Mouse (Mus musculus) urinary bladder, postnatal 14 days (tissue): Measurements from ENCODE around the gene Tubb4b.

ENCODE experiments used
- DNase-seq: peaks from one replicate; pipeline ENCODE4 v3.0.0; 2021; ENCODE audit warnings: low spot score

Gene Tubb4b

DNA sequence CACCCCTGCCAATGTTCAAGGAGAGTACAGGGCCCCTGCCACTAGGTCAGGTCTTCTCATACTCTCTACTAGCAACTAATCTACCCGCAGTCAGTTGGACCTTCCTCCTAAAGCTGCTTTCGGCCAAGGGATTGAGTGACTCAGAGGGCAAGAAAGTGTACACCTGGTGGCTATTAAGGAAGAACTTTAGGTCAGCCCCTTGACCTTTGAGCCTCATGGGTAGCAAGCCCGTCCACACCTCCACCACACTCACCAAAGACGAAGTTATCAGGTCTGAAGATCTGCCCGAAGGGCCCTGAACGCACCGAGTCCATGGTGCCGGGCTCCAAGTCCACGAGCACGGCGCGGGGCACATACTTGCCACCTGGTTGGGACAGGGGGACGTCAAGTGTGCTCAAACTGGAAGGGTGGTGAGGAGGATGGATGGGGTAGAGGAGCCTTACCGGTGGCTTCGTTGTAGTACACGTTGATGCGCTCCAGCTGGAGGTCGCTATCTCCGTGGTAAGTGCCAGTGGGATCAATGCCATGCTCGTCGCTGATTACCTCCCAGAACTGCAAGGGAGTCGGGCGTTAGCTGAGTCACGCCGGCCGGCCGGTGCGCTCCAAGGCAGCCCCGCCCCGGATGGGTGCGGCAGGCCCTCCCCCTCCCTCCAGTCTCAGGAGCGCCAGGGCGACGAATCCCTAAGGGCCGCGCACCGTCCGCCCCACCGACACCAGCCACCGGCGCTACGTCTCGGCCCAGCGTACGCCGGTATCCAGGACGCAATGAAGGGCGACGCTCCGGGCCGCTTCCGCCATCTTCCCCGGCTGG is 616 bp downstream of the Tubb4b start:
- DNase-seq, result peak; percentile 90

DNA sequence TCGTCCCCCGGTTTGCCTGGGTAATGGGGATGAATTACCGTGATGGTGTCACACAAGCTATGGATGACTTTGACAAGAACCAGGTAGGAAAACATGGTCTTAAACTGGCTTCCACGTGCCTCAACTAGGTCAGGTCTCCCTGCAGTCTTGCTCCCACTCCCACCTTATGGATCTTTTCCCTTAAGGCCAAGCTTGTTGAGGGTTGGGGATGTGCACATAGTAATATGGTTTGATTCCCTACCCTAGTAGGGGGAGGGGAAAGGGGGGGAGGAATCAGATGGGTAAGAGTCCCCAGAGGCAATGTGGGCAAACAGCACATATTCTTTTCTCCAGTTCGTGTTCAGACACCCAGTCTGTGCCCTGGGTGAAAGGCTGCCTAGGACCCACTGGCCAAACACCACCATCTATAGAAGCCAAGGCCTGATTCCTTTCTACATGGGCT is 3.1 kb downstream of the Tubb4b start:
- no peak for DNase-seq

DNA sequence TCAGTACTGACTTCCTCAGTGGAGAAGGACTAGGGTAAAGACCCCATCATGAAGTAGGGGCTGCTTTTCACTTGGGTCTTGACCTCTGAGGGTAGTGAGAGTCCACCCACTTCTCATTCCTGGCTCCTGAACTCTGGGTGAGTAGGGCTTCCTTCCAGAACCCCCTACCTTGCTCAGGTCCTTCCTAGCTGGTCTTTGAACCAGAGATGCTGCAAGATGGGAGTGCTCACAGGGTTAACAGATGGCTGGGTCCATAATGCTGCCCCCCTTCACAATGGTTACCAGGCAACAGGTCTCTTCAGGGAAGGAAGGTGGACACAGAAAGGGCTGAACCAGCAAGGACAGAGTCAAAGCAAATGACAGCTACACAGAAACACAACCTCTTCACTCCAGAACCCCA is 6.1 kb downstream of the Tubb4b start, which contains the start of gene Fam166a:
Gene Fam166a, plus strand, starts transcription at position 301 of the 400 bp plus-strand sequence.
- no peak for DNase-seq

DNA sequence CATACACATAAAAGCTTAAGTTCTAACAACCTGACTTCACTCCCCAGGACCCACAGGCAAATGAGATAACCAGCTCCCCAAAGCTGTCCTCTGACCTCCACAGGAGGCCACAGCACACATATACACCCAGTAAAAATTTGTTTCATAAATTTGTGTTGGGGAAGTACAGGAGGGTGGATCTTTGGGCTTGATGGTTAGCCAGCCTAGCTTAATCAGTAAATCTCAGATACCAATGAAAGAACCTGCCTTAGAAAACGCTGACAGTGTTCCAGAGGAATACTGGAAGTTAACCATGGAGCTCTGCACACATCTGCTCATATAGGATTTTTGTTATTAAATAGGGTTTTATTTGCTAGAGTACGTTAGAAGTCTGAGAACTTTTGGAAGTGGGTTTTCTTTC is 6.8 kb downstream of the Tubb4b start:
- no peak for DNase-seq

DNA sequence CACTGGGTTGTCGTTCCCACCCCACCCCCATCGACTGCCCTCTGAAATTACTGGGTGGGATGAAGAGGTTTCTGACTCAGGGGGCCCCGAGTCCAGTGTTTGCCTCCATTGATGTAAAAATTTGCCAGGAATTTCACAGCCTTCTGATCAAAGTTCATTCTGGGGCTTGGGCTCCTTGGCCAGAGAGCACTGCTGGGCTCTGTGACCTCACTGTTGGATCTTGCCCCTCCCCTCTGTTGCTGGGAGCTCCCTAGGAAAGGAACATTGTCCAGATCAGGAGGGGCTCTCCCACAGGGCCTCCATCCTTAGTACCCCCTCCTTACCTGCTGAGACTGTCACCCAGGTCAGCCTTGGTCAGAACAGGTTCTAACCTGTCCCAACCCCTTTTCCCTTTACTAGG is 10.1 kb downstream of the Tubb4b start, which contains the start of gene Stpg3:
Gene Stpg3, minus strand, starts transcription at position 194 of the 400 bp plus-strand sequence.
- DNase-seq, result no peak

DNA sequence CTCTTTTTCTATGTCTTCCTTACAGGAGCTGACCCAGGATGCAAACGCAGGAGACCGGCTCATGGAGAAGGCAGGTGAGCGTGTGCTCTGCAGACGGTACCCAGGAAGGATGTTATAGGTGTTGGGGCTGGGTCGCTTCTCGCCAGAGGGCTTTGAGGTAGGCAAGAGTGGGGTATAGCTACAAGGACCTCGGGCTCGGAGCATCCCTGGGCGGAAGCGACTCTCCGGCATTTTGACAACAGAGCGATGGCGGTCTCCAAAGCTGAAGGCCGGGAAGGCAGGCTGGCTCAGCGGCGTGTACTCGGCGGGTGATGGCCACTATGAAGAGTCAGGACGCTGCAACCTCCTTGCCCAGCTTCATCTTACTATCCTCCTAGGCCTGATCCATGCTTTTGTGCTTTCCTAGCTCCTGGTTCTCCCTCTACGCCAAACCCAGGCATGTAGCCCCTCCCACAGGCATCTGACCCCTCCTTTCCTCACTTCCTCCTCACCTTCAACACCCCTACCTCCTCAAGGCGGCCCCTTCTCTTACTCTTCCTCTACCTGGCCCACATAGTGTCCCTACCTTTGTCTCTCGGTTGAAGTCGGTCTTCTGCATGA is 11.1 kb downstream of the Tubb4b start:
- no peak for DNase-seq

DNA sequence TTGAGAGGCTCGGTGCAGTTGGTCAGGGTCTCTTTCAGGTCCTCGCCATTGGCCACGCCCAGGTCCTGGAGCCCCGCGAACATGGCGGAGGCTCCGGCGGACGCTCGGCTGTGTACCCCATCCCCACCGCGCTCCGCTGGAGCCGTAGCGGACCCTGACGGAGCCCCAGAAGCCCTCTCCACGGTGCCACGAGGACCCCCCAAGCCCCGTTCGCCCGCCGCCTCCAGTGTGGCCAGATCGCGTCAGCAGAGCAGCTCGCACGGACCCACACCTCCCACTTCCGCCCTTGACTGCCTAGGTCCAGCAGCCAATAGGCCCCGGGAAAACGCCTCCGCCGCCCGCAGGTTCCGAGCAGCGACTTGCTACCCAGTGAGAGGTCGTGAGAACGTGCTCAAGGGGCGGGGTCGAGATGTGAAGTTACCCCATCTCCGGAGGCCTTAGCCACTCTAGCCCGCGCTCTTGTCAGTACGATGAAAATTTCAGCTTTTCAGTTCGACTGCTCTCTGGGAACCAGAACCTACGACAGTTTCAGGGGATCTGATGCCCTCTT is 13.3 kb downstream of the Tubb4b start, which contains the start of gene Nelfb:
Gene Nelfb, minus strand, starts transcription at position 369 of the 550 bp plus-strand sequence.
- peak; percentile 92 for DNase-seq

DNA sequence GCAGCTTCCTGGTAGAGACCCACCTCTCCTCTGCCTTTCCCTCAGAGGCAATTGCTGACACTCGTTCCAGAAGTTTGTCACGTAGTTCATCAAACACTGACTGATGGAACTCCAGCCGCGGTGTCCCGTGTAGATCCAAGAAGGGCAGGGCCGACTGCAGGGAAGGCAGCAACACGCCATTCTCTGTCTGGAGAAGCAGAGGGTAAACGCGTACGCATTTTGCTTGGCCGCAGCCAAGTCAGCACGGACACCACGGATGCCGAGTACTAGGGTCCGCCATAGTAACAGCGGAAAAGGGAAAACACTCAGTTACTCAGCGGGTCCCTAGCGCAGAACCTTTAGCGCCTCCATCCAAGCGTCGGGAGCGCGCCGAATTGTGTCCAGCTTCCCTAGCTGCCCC is 13.8 kb downstream of the Tubb4b start:
- DNase-seq, result no peak

DNA sequence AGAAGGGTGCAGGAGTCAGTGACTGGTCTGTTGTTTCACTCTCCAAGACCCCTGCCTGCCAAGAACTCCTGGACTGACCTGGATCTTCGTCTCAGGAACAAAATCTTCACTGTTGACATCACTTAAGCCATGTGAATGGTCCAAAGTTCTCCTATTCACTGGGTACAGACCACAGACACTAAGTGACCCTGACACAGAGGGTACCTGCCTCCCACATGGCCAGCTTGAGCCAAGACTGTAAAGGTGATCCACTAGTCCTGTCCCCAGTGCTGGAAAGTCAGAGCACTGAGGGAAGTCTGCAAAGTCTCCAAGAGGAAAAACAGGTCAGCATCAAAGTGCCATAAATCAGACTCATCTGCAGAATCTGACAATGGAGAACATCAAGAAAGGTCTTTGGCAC is 16.9 kb downstream of the Tubb4b start:
- DNase-seq, result no peak

DNA sequence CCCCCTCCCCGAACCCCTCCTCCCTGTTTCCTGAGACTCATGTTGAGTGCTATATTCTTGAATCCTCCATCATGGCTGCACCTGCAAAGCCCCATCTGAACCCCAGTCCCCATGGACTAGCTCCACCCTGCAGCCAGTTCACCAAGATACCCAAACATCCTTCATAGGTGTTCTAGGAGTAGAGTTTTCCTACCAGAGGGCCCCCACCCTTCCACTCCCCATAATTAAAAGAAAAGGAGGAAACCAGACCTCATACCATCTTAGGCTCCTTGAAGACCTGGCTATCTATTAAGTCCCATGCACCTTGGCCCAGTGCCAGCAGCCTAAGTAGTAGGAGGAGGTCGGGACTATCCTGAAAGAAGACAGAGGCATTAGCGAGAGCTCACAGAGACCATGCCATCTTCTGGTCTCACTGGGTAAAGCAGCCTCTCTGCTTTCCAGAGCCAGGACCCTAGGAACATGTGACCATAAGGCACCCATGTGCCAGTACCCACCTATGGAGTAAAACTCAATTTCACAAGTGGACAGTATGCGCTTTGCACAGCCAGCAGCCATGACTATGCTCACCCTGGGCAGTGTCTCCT is 20.8 kb downstream of the Tubb4b start:
- no peak for DNase-seq

DNA sequence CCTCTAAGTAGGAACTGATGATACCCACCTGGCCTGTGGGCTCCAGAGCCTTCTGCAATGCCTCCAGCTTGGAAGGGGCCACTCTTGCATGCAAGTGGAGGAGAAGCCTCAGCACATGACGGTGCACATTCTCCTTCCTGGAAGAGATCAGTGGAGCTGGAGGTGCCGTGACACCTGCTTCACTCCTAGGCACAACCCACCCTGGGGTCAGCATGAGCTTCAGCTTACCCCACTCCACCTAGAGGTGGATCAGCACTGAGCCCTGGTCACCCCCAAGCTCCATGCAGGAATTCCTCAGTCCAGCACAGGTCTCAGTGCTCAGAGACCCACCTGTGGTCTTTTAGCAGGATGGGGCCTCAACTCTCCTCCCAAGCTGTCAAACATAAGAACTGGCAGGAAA is 23.9 kb downstream of the Tubb4b start:
- no peak for DNase-seq

DNA sequence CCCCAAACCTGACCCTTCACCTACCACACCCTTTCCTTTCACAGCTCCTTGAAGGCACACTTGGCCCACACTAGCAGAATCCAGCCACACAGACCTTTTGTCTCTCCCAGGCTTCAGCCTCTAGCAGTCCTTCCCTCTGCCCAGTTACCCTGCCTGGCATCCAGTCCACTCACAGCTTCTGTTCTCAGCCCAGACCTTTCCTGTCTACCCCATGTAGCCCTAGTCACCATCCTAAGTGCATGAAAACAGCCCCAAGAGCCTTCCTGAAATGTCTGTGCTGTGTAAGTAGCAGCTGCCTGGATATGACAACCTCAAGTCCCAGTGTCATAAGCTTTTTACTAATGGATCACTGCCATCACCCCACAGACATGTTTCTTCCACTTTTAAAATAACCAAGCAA is 26.6 kb downstream of the Tubb4b start:
- no peak for DNase-seq

DNA sequence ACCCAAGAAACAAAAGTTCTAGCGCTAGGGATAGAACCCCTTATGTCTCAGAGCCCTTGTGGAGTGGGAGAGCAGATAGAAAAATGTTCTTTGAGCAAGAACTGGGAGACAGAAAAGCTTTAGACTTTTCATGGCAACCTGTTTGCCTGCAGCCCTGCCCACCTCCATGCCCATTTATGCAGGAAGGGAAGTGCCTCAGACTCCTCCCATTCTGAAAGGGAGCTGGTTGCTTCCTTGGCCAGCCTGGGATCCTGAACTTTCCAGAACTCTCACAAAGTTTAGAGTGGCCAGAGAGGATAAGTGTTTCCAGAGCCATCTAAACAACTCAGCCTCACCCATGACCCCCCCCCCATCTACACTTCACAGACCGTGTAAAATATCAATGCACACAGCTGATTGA is 27.3 kb downstream of the Tubb4b start:
- peak; percentile 51 for DNase-seq

DNA sequence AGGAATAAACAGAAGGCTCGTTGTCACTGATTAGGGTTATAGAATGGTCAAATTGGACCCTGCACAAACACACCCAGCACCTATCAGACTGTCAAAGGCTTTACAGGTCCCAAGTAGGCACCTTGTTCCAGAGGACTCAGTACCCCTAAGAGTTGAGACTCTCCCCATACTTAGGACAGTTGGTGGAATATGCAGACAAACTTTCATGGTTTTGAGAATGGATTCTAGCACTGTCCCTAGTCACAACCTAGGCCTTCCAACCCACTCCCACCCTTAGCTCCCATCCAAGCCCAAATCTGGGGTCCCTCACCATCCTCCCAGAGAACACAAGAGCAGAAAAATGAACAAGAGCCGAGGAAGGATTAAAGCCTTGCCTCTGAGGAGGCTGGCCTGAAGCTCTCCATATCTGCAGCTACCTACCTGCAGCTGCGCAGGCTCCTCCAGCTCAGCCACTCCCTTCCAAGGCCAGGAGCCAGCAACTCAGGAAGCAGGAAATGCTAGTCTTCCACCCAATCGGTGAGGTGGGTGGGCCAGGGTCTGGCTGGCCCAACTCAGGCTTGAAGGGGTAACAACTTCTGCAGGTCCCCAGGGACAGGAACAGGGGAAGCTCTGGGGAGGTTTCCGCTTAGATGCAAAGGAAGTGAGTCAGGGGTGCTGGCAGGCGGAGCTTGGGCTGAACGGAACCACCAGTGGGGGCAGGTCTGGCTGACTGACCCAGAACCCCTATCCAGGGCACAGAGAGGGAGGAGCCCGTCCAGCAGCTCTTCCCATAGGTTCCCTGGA is 28.1 kb downstream of the Tubb4b start, which contains the start of gene Tor4a:
Gene Tor4a, minus strand, starts transcription at position 715 of the 783 bp plus-strand sequence.
- DNase-seq, result peak; percentile 82

DNA sequence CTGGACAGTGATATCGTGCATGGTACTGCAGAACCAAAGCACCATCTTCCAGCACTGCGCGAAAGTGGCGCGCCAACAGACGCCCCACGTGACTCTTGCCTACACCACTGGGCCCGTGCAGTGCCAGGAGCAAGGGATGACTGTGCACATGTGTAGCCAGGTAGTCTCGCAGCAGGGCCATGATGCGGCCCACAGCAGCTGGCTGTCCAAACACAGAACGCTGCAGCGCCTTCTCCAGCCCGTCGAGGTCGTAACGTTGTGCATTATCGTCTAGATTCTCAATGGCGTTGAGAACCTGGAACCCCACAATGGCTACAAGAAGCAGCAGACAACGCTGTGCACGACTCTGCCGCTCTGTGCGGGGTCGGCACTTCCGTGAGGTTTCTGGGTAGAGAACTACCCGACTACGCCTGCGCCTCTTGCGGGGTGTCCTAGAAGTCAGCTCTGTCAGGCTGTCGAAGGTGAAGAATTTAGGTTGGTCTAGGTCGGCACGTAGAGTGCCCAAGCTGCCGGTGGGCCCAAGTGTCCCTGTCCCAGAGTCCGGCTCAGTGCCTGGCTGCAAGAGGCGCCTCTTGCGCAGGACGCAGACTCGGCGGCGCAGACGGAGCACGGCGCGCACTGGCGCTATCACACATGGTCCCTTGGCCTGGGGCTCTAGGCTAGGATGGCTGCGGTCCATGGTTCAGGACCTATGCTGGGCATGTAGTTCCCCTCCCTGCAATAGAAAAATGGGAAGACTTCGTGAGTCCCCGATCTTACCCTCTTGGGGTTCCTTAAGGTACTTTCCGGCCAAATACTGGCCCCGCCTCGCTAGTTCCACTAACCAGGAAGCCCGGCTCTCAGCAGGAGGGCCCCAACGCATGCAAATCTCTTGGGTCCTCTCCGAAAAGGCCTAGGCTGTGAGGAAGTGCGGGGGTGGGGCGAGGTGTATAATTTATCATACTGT is 29.0 kb downstream of the Tubb4b start:
- DNase-seq, result peak; percentile 80

DNA sequence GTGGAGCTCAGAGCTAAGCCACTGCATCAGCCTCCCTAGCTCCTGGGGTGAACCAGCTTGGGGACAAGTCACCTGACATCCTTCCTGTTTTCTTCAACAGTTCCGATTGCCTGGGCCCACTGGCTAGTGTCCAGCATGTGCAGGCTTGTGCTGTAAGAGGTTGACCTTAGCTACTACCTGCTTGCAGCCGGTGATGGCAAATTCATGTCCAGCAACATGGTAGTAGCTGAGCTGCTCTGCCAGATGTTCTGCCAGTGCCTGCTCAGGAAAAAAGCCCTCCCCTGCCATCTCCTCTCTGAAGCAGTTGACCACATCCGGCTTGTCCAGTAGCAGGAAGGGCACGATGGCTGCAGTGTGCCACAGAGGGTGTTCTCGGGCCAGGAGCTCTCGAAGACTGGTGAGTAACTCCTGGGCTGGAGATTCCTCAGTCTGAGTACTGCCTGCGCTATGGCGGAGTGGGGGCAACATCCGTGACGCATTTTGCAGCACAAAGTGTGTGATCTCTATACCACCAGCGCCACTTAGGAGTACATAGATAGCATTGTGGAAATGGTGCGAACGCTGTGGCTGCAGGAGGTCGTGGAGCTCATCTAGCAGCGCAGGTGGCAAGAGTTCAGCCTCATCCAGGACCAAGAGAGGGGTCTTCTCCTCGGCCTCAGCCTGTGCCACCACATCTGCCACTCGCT is 29.9 kb downstream of the Tubb4b start:
- no peak for DNase-seq

DNA sequence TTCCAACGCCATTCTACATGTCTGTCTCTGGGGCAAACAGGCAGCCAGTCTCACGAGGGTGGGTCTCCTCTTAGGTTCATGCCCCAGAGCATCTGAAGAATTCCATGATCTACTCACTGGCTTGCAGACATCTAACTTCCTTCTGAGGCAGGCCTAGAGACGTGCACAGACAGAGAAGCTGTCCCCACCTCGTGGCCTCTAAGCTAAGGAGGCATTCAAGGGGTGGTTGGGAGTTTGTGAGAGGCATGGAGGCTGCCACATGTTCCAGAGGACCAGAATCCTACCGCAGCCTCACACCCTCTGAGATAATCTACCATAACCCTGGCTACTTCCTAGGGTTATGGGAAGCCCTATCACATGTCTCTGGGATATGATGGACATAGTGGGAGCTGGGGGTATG is 30.5 kb downstream of the Tubb4b start:
- no peak for DNase-seq

DNA sequence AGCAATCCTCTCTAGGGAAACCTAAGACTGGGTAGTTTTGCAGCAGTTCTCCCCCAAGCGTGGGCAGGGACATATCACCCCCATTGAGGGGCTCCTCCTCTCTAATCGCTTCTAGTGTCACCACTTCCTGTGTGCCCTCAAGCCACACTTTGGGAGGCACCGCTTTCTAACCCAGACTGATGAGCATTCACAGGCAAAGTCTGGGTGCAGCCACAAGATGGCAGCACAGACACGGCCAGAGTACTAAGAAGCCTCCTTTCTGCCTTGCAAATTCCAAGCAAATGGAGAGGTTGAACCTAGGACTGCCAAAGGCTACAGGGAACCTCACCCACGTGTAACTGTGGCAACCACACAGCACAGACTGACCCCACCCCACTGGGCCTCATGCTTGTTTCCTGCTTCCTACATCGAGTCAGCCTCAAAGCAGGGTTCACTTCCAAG is 31.2 kb downstream of the Tubb4b start:
- peak; percentile 85 for DNase-seq

DNA sequence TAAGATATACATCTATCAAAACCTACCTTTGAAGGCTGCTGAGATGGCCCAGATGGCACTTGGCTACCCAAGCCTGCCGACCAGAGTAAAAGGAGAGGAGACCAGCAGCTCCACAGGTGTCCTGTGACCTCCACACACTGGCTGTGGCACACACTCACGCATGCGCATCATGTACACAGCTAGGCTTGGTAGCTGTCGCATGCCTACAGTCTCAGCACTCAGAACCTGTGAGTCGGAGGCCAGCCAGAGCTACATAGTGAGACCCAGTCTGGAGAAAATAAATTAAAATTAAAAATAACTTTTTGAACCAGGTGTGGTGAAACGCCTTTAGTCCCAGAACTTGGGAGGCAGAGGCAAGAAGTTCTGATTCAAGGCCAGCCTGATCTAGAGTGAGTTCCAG is 36.7 kb downstream of the Tubb4b start:
- DNase-seq, result no peak

DNA sequence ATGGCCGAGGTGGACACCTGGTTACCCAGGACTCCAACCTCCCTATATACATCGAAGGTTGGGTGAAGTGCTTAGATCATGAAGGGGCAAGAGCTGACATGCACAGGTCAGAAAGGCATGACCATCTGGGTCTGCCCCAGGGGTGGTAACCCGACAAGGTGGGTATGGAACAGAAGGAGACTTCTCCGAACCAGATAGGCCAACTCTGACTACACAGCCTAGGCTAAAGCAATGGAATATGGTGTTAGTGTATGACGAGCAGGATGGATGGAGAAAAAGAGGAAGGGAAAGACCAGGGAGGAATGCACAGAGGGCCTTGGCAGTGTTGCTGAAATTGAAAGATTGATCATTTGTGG is 37.9 kb downstream of the Tubb4b start:
- DNase-seq, result no peak
